Mouse (Mus musculus) mouse trophoblast stem cell (cell line): Measurements from ENCODE around the gene F5.

Experiments used
- in situ Hi-C, 2 experiments: fragments of 300-500 bp; cut with MseI, MboI; formaldehyde crosslinking; loops; 2 replicates in 1 of 2; 3 replicates in 1 of 2; pipeline ENCODE4 v1.15.1; 2025

The F5 gene

DNA sequence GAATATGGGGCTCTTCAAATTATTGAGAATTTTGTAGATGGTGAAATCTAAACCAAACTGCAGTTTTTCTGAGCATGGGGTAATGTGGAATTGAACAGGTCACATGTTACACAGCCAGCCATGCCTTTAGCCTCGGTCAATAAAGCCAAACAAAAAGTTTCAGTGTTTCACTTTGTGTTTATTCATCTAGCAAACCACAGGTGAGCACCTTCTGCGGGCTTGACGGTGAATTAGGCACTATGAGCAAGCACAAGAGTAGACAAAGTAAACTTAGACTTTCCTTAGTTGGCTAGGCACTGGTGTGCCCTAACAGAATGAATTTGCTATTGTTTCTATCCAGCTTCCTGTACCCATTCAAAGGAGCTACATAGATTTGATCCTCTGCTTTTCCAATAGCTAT is 3.3 kb downstream of the F5 start:
- in situ Hi-C loops = no loop called here

DNA sequence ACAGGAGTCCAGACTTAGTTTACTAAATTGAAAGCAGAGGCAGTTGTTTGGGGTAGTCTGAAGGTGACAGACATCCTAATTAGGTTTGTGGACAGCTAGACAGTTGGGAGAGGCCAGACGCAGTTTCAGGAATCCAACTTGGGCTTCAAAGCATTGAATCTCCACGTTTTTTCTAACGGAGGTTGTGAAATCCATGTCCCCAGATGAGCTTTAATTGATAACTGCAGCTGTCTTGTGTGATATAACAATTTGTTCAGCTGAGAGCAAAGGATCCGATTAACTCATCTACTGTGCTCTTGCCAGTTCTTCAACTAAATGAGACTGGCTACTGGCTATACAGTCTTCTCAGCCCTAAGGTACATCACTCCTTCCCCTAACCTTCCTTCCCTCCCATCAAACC is 6.9 kb downstream of the F5 start:
- in situ Hi-C loops = no loop called here

DNA sequence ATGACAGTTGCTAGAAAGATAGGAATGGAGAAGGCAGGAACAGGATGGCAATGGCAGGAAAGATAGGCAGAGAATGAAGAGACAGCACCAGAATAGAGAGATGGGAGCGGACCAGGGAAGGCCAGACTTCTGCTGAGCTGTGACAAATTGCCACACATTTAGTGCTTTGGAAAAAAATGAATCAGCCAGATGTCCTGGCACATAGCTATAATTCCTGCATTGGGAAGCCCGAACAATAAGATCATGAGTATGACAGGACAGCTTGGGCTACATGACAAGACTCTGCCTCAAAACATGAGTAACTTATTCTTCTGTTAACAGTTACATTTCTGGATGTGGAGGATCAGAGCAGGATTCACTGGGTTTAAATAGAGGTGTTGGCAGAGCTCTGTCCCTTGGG is 8.1 kb downstream of the F5 start:
- in situ Hi-C loops = no loop called here

DNA sequence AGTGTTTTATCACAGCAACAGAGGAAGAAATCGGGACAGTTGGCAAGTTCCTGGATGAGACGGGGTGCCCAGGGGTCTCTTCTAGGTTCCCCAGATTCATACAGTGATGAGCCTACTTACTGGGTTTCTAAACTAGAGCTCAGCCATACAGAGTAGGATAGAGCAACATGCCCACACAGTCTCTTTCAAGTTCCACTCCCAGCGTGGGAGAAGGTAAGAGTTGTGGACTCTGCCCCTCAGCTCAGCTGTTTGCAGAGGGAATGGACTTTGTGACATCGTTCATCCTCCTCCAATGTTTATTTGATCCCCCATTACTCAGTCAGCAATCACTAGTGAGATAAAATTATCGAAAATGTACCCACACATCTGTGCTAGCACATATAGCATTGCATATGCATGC is 11.1 kb downstream of the F5 start:
- in situ Hi-C loops = no loop called here

DNA sequence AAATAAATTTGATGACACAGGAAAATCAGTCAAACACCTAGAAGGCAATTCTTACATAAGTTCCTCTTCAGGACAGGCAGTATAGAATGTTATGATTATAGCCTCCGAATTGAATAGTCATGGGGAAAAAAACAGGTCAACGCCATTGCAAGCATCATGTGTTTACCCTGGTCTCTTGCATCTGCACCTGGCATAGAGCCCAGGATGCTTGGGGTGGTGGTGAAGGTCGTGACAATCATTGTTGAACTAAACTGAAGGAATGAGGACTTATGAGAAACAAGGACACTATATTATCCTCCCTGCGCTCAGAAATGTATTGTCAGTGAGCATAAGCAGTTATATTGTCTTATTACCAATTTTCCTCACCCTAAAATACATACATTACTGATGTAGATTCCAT is 17.2 kb downstream of the F5 start:
- in situ Hi-C loops = no loop called here

- in situ Hi-C loops = no loop called here
Measured at GRCm38 (mm10) chr1:164170434-164170833, 18.8 kb downstream of the F5 start.

DNA sequence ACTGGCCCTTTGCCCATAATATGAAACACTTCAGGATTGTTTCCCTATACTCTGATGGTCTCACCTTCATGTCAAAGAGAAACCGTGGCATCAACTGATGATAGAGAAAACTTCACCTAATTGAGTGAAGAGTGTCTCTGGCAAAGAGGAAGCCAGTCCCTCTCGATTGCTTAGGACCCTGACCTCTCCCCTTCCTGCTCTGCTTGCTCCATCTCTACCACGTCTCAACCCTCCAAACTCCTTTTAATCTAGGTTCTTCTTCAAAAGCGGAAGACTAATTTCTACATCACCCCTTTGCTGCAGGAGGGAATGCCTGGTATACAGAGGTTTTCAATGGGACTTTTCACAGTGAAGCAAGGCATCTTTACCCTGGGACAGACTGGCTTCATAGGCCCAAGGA is 21.5 kb downstream of the F5 start:
- in situ Hi-C loops = no loop called here

DNA sequence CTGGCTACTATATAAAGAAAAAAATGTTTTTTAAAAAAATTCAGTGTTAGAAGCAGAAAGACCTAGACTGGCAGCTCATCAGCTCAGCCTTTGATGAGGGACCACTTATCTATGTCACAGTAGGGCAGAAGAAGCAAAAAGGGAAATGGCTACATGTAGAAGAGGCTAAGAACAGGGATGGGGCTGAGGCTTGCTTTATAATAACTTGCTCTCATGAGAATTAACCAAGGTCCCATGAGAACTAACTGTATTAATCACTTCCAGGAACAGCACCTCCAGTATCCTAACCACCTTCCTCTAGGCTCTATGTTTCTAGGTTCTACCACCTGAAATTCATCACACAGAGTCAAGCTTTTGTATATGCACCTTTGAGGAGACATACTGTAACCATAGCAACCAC is 25.2 kb downstream of the F5 start:
- in situ Hi-C loops = no loop called here

DNA sequence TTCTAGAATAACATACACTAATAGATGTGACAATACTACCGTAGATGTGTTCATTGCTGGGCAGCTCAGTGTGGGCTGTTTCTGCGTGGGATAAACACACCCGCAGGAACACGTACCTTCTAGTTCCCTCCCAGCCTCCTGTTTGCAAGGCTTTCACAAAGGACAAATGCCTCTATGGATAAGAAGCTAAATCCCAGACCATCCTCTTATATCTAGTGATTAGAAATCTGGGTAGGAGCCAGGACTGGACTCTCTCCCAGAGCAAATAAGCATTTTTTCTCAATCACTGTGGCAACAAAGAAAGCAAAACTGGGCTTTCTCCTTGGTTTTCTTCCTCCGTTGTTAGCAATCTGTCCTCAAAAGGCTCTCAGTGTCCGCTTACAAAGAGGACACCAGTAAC is 26.8 kb downstream of the F5 start:
- in situ Hi-C loops = no loop called here

DNA sequence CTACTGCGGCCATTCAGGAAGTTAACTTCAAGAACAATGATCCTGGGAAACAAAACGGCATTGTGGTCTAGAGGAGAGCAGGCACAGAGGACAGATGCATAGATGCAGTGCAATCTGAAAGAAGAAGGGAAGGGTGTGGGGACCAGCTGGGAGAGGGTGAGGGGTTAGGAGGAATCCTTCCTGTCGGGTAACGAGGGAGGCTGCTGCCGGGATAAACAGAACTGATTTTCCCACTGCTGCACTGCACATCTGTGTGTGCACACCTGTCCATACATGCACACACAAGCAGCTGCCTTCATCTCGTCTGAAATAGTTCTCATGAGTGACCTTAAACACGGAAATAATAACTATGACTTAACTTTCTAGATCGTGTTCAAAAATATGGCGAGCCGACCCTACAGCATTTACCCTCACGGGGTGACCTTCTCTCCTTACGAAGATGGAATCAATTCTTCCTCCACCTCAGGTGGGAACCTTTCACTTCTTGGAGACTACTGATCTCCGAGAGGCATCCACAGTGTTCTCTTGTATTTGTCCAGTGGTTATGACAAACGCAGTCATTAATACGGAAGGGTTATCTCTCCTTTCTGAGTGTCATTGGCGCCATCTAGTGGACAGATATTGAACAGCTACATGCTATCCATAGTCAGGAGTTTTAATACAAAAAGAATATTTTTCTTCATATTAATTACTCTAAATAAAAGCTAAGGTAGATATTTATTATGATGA is 32.7 kb downstream of the F5 start:
- in situ Hi-C loops = no loop called here

GRCm38 (mm10) chr1:164184871-164185223 is 33.2 kb downstream of the F5 start:
- in situ Hi-C loops = no loop called here

GRCm38 (mm10) chr1:164185316-164185715 is 33.7 kb downstream of the F5 start:
- in situ Hi-C loops = no loop called here

- in situ Hi-C loops = no loop called here
Measured at GRCm38 (mm10) chr1:164187002-164187560, 35.4 kb downstream of the F5 start.

DNA sequence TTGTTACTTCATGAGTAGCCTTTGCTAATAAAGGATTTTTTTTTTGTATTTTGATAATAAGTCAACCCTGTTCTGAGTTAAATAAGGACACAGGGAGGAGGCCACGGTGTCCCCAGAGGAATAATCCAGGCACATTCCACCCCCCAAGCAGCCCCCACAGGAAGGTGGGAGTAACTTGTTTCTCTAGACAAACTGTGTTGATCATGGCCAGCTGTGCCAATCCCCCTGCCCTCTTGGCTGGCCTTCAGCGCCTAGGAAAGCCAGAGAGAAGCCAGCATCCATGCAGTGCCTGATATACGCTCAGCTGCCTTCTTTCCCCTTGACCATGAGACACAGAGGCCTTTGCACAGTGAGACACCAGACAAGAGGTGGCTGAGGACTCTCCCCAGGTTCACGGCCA is 47.9 kb downstream of the F5 start:
- in situ Hi-C loops = no loop called here

- in situ Hi-C loops = no loop called here
Measured at GRCm38 (mm10) chr1:164208437-164208836, 56.8 kb downstream of the F5 start.

DNA sequence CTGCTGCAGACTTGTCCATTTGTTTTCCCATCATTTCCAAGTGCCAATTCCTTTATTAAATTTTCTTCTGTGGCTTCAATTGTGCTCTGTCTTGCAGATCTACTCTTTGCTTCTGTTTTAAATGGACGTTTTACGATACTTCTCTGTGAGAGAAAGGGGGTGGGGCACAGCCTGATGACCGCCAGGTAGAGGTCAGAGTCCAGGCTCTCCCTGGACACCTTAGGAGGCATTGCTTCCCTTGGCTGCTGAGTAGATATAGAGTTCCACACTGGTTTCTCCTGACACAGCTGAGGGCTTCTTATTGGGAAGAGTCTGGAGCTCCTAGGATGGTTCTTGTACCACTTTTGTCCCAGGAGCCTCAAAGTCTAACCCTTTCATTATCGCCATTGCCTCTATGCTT is 59.3 kb downstream of the F5 start:
- in situ Hi-C loops = no loop called here

DNA sequence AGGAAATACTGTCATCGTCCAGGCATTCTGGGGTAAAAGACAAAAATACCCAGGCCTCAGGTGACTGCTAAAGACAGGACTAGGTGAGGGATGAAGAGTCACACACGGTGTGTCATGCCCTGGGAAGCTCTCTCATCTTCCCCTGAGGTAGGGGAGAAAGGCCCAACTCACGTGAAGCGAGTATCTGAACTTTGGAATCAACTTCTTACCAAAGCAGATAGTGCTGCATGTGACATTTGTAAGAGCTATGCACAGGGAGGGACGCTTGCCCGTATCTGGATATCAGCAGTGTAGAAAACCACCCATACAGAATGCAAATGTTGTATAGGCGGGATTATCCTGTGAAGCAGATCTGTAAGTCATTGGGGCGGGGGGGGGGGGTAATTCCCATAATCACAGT is 61.0 kb downstream of the F5 start:
- in situ Hi-C loops = no loop called here

DNA sequence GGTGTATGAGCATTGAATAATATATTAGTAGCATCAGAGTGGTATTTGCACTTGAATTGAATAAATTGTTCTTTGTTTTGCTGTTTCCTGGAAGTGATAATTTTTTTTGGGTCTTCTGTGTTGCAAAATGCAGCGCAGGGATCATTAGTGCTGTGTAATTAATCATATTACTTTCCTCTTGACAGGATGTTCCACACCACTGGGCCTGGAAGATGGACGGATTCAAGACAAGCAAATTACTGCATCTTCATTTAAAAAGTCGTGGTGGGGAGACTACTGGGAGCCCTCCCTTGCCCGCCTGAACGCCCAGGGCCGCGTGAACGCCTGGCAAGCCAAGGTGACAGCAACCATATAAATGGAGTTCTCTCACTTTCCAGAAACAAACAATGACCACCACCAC is 62.6 kb downstream of the F5 start:
- in situ Hi-C loops = no loop called here

DNA sequence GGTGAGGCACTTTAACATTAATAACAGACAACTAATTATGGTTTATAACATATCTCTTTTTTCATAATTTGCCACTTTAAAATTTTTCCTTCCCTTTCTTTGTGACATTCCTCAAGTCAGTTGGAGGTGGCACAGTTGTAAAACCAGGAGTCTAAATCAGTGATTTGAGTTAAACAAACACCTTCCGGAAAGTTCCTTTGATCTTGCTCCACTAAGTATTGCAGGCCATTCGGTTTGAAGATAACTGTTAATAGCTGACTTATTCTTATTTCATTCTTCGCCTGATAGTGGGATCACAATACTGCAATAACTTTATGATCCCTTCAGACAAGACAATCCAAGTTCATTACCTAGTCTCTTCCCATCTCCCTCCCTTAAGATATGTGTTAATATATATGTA is 63.5 kb downstream of the F5 start:
- in situ Hi-C loops = no loop called here

- in situ Hi-C loops = no loop called here
Measured at GRCm38 (mm10) chr1:164215540-164215939, 63.9 kb downstream of the F5 start.

DNA sequence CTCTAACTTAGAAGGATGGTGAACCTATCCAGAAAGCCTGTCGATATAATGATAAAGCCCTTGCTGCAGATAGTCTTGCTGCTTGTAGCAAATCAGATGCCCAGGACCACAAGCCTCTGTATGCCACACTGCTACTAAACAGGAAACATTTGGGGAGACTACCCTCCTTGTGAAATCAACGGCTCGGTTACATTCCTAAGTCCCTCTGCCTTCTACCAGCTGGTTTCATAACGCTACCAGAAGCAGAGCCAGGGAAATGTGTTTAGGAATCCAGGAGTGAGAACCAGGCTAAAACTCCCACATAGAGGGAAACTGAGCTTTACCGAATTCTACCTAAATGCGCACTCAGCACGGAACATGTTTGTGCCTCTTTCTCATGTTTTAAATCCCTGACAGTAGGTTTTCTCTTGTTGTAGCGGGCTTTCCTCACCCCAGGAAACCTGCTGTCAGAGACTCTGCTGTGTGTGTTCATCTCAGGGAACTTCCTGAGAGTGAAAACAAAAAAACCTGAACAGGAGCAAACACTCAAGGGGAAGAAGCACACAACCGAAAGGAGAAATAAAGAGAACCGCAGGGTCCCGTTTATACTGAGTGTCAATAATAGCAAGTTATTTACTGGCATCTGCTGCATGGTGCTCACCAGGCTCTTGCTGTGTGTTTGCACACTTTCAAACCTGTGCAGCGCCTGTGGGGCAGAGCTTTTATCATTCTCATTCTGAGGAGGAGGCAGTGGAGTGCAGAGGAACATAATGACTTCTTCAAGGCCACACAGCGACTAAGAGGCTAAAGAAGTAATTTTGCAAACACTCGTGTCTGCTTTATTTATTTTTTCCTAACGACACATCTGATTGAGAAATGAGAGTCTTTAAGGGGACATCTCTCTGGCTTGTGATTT is 66.4 kb downstream of the F5 start:
- in situ Hi-C loops = no loop called here

DNA sequence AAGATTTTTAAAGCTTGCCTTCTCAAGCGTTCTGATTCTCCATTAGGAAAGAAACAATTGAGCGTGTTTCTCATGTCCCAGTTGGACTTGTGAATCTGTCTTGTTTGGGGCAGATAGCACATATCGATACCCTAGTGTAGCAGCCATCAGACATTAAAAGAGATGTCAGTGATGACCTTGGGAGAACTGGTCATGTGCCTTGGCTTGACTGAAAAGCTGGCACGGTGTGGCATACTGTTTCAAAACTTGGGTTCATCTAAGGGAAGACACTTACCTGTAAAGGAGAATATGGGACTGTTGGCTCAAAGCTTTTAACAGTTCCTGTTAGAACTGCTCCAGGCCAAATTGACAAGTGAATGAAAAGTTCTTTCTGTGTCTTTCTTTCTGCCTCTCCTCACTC is 68.6 kb downstream of the F5 start:
- in situ Hi-C loops = no loop called here

GRCm38 (mm10) chr1:164223089-164223488 is 71.5 kb downstream of the F5 start:
- in situ Hi-C loops = no loop called here
